Mouse (Mus musculus) NIH3T3 (cell line): ENCODE results near the gene Ndrg4.
A peak's percentile ranks its signal among the peaks of the same experiment; 100 is the strongest.

ENCODE experiments used
- DNase-seq: peaks from one replicate; pipeline ENCODE4 v3.0.0-alpha.2; 2012; ENCODE audit warnings: low read depth

Ndrg4 gene

DNA sequence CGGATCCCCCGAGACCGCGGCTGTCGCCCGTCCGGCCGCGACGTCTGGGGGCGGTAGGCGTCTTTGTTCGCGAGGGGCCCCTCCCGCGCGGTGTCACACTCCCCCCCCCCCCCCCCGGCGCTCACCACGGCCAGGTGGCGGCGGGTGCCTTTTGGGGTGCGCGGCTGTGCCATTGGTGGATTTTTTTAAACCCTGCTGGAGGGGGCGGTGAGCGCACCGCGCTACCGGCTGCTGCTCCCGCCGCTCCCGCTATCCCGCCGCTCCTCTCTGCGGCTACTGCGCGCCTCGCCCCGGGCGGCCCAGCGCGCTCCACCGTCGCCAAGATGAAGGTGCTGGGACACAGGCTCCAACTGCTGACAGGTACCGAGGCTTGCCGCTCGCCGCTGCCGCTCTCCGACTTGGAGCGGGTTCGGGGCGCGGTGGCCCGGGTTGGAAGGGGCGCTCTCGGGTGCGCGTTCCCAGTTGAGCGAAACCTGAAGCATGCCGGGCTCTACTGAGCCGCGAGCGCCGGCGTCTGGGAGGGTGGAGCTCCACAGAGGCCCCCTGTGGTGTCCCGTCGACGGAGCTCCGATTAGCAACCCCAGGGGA is 1.3 kb downstream of the Ndrg4 start:
- no peak for DNase-seq

DNA sequence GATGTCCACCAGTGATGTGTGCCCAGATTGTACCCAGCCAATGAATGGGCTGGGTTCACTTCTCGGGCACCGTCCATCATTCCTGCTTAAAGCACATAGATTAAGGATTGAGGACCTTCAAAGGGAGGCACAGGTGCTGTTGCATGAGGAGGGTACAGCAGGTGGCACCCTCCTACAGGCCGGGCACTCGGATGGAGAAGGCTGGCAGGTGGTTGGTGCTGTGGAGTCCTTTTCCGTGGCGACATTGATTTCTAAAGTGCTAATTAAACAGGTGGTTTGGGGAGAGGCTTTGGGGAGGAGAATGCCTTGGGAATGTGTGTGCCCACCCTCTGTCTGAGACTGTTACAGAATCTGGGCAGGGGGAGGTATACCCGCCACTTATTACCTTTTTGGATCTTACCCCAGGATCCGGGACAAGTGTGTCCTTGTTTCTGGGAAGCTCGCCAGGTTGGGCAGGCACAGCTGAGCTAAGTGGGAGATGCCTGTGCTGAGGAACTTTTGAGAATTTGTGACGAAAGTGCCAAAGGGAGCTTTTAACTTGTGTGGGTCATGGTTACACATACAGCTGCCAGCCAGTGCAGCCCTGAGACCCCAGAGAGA is 11.4 kb downstream of the Ndrg4 start:
- DNase-seq, result no peak

DNA sequence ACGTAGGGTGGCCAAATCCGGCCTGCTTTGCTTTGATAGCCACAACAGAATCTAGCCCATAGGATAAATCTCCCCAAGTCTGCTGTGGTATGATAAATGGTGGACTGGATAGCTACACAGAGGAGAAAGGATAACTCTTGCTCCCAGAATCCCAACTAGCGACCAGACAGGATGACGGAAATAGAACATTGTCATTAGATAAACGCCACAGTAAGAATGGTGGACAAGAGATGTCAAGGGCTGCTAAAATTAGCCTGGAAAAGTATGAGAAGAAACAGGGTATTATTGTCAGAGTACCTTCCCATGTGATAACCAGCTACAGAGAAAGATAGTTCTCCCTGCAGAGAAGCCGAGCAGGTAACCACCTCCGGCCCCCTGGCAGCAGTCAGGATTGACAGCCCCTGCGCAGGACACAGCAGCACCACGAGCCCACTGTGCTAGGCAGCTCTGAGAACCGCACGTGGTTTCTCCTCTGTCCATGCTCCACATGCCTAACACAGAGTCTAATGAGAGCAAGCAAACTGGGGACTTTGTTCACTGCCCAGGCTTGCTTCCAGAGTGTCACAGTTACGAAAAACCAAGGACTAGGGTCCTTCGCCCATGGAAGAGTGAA is 14.3 kb downstream of the Ndrg4 start:
- DNase-seq, result no peak

DNA sequence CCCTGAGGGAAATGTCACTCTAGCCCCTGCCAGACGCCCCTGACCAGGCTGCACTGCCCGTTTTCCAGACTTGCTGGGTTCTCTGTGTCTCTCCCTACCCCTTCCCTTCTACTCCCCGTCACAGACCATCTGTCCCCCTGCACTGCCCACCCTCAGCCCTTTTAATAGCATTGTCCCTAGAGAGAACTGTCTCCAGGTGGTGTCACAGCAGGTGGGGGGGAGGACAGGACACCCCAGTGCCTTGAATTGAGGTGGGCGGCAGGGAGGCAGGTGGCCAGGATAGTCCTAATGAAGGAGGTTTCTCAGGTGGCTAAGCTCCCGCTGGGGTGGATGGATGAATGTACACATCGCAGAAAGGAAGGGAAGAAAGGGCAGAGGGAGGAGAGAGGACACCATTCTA is 17.9 kb downstream of the Ndrg4 start:
- DNase-seq, result no peak

DNA sequence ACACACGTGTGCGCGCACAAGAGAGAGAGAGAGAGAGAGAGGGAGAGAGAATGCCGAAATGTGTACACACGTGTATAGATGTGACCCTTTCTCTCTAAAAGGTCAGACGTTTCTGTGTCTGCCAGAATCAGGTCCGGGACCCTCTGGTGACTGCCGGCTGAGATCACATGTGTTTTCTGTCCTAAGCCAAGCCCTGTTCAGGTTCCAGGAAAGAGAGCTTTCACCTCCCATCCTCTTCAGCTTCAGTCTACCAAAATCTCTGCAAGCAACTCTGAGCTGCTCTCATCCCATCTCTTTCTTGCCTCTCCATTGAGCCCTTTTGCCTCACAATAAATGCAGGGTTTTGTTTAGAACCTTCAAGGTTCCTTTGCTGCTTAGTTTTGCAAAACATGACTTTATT is 19.9 kb downstream of the Ndrg4 start:
- DNase-seq, result no peak

DNA sequence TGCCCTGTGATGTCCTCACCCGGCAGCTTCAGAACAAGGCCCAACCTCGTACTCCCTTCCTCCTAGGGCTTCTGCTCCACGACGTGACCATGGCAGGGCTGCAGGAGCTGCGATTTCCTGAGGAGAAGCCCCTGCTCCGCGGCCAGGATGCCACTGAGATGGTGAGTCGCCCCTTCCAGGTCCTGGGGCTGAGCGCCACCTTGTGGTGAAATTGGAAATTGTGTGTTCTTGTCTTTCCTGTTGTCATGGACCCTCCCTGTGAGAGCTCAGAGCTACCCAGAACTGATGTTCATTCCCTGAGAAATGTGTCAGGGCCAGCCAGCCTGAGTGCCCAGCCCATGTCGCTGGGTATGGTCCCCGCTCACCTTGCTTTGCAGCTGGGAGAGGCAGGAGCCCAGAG is 20.3 kb downstream of the Ndrg4 start:
- peak; percentile 93 for DNase-seq

DNA sequence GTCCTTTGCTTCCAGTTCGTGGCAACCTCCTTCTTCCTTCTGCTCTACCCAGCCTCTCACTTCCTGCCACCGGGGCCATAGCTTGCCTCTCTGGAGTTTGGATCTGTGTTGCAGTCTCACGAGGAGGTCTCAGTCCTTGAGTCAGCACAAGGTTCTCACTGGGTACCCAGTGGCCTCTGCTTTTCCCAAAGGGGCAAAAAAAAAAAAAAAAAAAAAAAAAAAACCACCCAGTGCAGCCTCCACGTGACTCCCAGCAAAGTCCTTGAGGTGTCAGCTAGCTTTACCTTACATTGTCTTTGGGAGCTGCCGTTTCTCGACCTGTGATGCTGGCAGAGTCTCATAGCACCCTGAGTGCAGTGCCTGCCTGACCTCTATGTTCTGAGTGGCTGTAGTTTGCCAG is 21.4 kb downstream of the Ndrg4 start:
- DNase-seq, result no peak

DNA sequence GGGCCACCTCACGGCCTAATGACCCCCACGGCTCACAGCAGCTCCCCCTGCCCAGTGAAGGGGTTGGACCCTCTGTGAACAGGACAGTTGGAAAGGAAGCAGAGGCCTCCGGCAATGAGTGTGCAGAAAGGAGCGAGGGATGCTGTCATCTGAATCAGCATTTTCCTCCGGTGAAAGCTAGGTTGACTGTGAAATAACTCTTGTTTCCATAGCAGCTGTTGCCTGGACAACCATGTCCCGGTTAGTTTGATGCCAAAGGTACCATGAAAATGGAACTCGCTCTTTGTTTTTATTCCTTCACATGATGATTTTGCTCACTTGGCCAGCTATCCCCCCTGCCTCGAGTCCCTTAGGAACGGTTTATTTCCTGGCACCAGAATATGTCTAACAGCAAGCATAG is 23.5 kb downstream of the Ndrg4 start:
- peak; percentile 28 for DNase-seq

DNA sequence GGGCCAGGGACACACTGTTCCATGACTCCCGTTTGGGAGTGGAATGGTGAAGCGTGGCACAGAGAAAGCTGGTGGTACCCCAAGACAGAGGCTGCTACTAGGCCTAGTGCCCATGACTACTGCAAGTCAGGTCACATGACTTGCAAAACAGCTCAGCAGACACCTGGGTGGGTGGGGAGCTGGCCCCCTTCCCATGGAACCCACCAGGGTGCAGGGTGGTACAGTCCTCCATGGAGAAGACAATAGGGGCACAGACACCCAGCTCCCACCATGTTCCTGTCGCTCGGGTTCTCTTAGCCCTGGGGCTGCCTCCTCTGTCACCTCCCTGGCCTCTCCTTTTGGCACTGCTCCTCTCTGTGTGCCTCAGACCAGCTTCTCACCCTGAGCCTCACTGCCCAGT is 25.0 kb downstream of the Ndrg4 start:
- DNase-seq, result no peak

DNA sequence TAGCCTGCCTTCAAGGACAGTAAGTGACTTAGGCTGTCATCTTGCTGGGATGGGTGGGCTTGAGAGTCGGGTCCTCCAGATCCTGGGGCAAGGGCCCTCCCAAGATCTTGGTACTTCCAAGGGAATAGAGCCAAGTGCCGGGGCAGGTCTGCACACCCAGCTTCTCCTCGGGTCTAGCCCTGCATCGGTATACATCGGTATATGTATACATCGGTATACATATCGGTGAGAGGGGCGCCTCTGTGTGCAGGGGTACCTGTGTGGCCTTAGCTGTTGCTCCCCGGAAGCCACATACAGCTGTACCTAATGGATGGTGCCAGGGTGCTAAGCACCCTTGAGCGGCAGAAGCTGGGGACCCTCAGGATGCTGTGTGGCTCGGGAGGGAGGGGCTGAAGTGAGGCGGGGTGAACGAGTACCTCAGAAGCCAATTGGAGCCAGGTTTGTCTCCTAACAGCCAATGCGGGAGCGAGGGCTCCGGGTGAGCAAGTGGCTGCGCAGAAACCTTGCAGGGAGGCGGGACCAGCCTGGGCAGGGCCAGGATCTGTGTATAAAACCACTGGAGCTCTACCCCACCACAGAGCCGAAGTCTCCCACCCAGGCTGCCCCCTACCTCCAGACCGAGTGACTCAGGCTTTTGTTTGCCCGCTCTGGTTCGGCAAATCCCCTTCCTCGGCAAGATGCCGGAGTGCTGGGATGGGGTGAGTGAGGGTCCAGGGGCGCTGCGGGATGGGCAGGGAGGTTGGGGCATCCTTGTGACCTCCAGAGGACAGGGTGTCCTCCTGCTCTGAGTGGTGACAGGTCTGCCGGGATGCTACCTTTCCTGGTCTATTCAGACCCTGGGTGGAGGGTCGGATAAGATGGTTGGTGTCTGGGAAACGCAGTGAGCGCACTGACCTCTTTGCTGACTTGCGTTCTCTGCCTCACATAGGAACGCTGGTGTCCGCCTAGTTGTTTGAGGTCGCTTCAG is 26.0 kb downstream of the Ndrg4 start:
- DNase-seq, result peak; percentile 92

DNA sequence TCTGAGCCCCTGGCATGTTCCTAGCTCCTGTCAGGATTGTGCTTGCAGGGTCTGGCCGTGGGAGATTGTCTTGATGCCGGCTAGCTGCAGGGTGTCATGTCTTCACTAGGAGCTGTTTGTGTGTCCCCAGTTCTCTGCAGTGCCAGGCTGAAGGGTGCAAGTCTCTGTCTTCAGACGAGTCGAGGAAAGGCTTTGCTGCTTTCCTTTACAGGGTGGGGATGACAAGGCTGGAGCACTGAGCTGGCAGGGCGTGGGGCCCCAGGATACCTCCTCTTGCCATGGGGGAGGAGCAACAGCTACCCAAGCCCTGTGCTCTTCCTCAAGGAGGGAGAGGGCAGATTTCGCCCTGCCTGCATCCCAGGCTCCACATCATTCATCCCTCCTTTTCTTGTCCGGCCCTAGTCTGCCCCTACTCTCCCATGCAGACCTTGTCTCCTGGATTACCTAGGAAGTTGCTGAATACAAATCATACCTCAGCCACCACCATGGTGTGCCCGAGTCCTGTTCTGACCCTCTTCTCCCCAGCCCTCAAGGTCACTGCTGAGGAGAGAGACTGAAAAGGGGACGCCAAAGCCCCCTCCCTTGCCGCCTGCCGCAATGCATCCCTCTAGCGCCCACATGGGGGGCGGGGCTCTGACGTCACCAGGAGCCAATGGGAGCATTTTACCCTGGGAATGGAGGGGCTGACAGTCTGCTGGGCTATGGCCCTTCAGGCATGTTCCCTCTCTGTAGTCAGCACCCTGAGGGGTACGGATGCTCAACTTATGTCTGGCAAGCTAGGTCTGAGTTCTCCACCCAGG is 26.9 kb downstream of the Ndrg4 start:
- DNase-seq, result peak; percentile 59

DNA sequence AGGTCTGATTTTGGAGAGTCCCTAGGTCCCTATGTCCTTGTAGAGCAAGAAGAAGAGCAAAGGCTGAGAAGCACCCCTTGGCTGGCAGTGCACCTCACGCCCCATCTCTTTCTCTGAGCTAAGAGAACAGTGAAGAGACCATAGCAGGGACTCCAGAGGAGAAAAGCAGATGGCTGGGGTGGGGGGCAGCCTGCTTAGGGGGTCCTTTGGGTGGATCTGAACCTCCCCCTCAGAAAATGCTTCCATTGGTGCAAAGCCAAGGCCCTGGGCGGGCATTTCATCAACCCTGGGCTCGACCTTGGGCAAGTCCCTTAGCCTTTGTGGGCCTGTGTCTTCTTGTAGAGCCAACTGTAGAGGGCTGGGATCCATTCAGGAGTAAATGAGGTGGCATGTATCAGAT is 27.8 kb downstream of the Ndrg4 start:
- no peak for DNase-seq

DNA sequence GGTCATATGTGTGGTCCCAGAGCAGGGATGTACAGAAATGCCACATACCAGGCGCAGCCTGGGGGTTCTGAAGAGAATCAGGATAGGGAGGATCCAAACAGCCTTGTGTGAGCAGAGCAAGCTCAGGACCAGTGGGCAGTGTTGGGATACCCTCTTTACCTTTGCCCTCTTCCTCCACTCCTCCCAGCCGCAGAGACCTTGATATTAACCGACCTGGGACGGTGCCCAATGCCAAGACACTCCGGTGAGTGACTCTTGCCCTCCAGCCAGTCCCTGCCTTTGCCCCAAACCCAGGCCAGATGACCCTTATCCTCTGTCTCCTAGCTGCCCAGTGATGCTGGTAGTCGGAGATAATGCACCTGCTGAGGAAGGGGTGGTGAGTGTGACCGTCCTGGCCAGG is 32.8 kb downstream of the Ndrg4 start:
- no peak for DNase-seq

DNA sequence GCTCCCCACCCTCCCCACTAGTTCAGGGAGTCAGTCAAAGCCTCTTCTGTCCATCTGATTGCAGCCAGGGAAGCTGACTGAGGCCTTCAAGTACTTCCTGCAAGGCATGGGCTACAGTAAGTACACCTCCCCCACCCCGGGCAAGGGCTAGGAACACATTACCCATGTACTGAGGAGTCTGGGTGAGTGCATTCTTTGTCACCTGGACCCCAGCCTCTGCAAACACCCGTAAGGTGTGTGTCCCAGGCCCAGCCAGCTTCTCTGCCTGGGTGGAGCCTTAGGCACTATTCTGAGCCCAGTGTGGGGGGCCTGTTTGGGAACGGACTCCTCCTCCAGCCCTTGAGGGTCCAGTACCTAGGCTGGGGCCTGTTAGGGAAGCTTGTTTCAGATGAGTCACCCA is 34.2 kb downstream of the Ndrg4 start:
- DNase-seq, result no peak

DNA sequence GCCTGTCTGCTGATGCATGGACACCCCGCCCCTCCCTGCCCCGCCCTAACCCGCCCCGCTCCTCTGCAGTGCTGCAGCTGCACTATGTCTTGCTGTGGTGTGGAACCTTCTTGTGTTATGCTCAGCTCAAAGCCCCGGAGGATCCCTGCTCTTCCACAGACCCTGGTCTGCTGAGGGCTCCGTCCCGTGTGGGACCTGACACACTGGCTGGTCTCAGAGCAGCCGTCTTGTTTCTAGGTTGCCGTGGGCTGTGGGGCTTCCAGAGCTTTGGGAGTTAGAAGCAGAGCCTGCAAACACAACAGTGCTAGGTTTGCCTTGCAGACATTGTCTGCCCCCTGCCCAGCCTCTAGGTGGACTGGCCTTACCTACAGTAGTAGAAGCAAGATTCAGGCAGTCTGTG is 35.6 kb downstream of the Ndrg4 start:
- DNase-seq, result no peak

DNA sequence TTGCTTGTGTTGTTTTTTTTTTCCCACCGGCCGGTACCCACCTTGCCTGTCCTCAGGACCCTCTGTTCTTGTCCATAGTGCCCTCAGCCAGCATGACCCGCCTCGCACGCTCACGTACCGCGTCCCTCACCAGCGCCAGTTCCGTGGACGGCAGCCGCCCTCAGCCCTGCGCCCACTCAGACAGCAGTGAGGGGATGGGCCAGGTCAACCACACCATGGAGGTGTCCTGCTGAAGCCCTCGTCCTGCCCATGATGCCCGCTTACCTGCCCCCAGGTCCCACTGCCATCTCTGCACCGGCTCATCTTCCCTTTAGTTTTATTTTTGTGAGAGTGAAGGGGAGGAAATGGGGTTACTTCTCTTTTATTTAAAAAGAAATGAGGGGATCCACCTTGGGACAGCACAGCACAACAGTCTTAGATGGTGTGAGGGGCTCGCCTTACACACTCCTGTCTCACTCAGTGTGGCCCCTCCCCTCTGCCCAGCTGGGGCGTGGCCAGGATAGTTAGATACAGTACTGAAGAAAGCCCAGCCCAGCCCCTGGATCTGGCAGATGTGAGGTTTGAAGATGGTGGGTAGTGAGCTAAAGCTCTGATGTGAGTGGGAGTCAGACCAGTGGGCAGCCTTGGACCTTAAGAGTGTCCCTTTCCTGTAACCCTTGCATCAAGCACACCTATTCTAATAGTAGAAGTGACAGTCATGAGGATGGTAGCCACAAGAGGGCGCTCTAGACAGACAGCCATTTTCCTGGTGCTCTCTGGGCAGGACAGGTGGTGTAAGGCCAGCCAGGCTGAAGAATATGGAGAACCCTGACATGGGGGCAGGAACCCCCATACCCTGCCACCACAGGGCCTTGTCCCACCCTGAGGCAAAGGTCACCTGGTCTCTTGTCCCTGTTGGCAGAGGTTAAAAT is 36.6 kb downstream of the Ndrg4 start:
- DNase-seq, result peak; percentile 78

DNA sequence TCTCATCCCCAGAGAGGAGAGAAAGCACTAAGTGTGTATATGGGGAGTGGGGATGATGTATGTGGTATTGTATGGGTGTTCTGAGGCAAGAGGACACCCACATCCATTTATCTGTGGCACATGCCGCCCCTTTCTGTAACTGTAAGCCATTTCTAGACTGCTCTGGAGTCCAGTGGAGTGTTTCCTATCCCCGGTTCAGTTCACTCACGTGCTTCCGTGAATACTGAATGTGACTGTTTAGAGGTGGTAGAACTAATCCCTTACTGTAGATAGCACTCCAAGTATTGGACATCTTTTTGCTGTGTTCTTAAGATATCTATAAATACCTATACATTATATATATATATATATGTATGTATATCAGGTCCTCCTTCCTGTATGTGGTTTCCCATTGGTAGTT is 37.6 kb downstream of the Ndrg4 start:
- no peak for DNase-seq

DNA sequence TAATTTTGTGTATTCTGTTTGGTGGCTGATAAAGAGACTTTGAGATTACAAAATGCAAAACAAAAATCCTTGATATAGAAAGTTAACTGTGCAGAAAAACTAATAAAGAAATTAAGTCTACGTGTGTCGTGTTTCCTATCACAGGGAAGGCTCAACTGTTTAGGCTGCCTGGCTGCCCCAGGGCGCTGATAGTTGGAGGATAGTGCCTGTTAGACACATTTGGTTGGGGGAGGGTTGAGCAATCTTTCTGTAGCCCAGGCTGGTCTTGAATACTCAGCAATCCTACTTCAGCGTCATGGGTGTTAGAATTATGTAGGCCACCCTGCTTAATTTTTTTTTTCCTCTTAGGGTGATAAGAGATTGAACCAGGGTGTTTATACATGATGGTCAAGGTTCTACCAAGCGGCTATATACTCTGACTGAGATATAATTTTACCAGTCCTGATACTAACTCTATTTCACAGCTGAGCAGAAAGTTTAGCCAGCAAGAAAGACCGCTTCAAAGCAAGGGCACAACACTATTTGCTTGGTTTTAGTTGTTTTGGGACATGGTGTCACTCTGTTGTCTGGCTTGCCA is 38.1 kb downstream of the Ndrg4 start:
- DNase-seq, result no peak

DNA sequence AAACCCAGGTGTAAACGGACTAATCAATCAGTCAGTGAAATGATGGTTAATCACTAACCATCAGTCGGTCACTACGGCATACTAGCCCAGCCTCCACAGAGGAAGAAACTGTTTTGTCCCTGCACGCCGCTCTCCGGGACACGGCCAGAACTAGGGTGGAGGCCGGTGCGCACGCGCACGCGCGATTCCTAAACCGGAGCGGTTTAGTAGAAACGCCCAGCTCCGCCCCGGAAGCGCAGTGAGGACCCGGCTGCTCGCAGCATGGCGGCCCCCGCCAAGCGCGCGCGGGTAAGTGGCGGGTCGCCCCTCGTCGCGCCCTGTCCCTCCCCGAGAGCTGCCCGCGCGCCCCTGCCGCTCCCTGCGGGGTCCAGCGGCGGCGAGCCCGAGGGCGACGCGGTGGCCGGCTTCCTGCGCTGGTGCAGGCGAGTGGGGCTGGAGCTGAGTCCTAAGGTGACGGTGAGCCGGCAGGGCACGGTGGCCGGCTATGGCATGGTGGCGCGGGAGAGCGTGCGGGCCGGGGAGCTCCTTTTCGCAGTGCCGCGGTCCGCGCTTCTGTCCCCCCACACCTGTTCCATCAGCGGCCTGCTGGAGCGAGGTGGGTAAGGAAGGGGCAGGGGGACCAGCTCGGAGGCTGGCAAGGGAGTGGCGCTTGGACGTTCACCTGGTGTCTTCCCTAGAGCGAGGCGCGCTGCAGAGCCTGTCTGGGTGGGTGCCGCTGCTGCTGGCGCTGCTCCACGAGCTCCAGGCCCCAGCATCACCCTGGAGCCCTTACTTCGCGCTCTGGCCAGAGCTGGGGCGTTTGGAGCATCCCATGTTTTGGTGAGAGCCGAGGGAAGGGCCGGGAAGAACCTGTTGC is 39.1 kb downstream of the Ndrg4 start, which contains the start of gene Setd6:
Gene Setd6, plus strand, starts transcription at position 206 of the 856 bp plus-strand sequence.
- DNase-seq, result peak; percentile 91
